Mouse (Mus musculus) neural tube, embryonic 12.5 days (tissue): Measurements from ENCODE around the gene Vav3. TPM values are rescaled to one million over a fixed set of nuclear protein-coding genes. Genes with fewer than 3 reads are reported as not detected.

Experiments used
- ATAC-seq: fragments of 200-750 bp; cut with Nextera tagmentation; 2 replicates; pipeline ENCODE4 v1.8.0; 2017; ENCODE audit warnings: low read depth, mild to moderate bottlenecking, moderate TSS enrichment, moderate library complexity; ENCODE audit not compliant: low FRiP score
- H3K27ac ChIP-seq: fragments of 300-500 bp; sonication (generic); 2 replicates; pipeline ENCODE4 v1.5.1; 2016
- H3K27me3 ChIP-seq: fragments of 300-500 bp; sonication (generic); replicated peaks from 2 replicates; pipeline ENCODE4 v1.6.1; 2016; ENCODE audit warnings: mild to moderate bottlenecking
- H3K36me3 ChIP-seq: fragments of 300-500 bp; sonication (generic); 2 replicates; pipeline ENCODE4 v1.6.1; 2016; ENCODE audit warnings: mild to moderate bottlenecking
- H3K4me1 ChIP-seq: fragments of 300-500 bp; sonication (generic); 2 replicates; pipeline ENCODE4 v1.6.1; 2016
- H3K4me2 ChIP-seq: fragments of 300-500 bp; sonication (generic); replicated peaks from 2 replicates; pipeline ENCODE4 v1.6.1; 2016; ENCODE audit warnings: mild to moderate bottlenecking
- H3K4me3 ChIP-seq: fragments of 300-500 bp; sonication (generic); 2 replicates; pipeline ENCODE4 v1.5.1; 2016
- H3K9ac ChIP-seq: fragments of 300-500 bp; sonication (generic); 2 replicates; pipeline ENCODE4 v1.6.1; 2016; ENCODE audit warnings: mild to moderate bottlenecking
- H3K9me3 ChIP-seq: fragments of 300-500 bp; sonication (generic); 2 replicates; pipeline ENCODE4 v1.6.1; 2016; ENCODE audit warnings: mild to moderate bottlenecking
- WGBS: fragments of 180-500 bp; shearing (Covaris S2); methylation state at CpG from one replicate; pipeline ENCODE4 v1.1.7; 2016; 5-methylcytosine and 5-hydroxymethylcytosine counted together
- polyA plus RNA-seq: library from polyadenylated mRNA; unstranded; fragments of >200 nt; fragmentation: Nextera tagmentation; extraction: Ambion mirVana; gene quantifications from 2 replicates; pipeline ENCODE4 v1.2.1, GENCODE M21; 2016

Gene Vav3
- polyA plus RNA-seq, 1 experiment from 2014 or later: 23.6 TPM

DNA sequence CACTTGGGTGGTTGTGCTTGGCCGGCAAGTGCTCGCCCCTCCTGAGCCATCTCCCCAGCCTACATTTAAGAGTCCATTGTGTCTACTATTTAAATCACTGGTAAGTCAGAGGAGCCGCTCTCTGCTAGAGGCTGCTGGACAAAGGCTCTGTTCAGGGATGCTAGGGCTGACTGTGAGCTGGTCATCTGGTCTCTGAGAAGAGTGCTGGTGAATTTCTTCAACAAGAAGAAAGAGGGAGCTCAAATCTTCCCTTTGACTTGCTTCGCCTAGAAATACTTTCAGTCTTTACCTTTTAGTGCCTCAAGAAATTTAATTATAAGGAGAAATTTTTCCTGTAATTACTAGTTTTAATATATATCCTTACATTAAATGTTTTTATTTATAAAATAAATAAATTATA, 188.2 kb downstream of the Vav3 start:
- Histone ChIP-seq H3K27ac (no peak overlapping the region), H3K36me3 (no peaks in the 10 kb centered on the region), H3K27me3 (no peaks in the 10 kb centered on the region), H3K4me3 (no peak overlapping the region), H3K9ac (no peak overlapping the region), H3K9me3 (no peaks in the 10 kb centered on the region), H3K4me2 (no peak overlapping the region), H3K4me1 (no peaks in the 10 kb centered on the region)
- 58% methylated on average over 4 of the region's 4 CpGs for WGBS
- ATAC-seq: no peak

DNA sequence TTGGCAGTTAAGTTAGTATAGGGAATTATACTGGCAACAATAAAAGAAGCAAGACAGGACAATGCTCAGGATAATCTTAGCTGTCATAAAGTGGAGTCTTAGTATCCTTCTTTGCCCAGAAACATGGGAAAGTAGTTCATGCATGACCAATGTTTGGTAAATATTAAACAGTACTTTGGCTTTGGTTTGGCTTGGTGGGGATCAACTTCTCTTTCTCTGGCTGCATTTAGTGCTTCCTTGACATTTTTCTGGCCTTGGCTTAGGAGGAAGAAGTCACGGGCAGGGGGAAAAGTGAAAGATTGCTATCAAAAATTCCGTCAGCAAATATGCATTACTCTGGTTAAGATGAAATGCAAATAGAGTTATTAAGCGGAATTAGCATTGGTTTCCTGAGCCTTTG, 197.2 kb downstream of the Vav3 start:
- H3K4me3 ChIP-seq: no peak overlapping the region
- no peak overlapping the region for H3K4me2 ChIP-seq
- no peaks in the 10 kb centered on the region for H3K27me3 ChIP-seq
- ATAC-seq: no peak
- no peak overlapping the region for H3K27ac ChIP-seq
- 84% methylated on average over 3 of the region's 3 CpGs for WGBS
- H3K9ac ChIP-seq: no peak overlapping the region
- H3K36me3 ChIP-seq: no peaks in the 10 kb centered on the region
- no peaks in the 10 kb centered on the region for H3K9me3 ChIP-seq
- H3K4me1 ChIP-seq: no peaks in the 10 kb centered on the region

- Histone ChIP-seq H3K27ac (no peak overlapping the region), H3K36me3 (no peaks in the 10 kb centered on the region), H3K9me3 (no peaks in the 10 kb centered on the region), H3K4me2 (no peak overlapping the region), H3K4me3 (no peak overlapping the region), H3K9ac (no peak overlapping the region), H3K27me3 (no peaks in the 10 kb centered on the region), H3K4me1 (0 out of 2 replicates have a peak, but pooled peaks cover 5% of the 10 kb centered on the region)
- ATAC-seq: no peak
- 62% methylated on average over 4 of the region's 4 CpGs for WGBS
Observed at GRCm38 (mm10) chr3:109540009-109540408, 199.6 kb downstream of the Vav3 start.

- H3K36me3 ChIP-seq: no peaks in the 10 kb centered on the region
- H3K4me1 ChIP-seq: 0 out of 2 replicates have a peak, but pooled peaks cover 5% of the 10 kb centered on the region
- H3K4me3 ChIP-seq: no peak overlapping the region
- 50% methylated on average over 7 of the region's 7 CpGs for WGBS
- H3K27me3 ChIP-seq: no peaks in the 10 kb centered on the region
- no peak overlapping the region for H3K27ac ChIP-seq
- no peaks in the 10 kb centered on the region for H3K9me3 ChIP-seq
- ATAC-seq: no peak
- no peak overlapping the region for H3K4me2 ChIP-seq
- H3K9ac ChIP-seq: no peak overlapping the region
Observed at GRCm38 (mm10) chr3:109544476-109545221, 204.2 kb downstream of the Vav3 start.

DNA sequence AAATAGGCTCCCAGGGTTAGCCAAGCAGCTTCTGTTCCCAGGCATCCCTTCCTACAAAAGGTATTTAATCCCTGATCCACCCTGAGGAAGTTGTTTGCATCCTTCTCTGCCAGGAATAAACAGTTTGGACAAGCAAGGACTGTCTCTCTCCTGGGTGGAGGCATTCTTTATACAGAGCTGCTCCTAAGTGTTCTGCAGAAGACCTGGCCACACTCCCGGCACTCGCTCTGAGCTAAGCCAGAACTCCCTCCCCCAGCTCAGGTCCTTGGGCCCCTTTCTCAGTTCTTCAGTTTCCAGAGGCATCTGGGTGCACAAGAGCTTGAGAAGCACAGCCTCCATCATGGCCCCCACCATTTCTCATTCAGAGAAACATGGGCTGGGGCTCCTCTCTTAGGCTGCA, 216.9 kb downstream of the Vav3 start:
- Histone ChIP-seq H3K4me2 (no peak overlapping the region), H3K4me1 (no peaks in the 10 kb centered on the region; the same call in none of the 2 replicates), H3K9ac (no peak overlapping the region), H3K27me3 (no peaks in the 10 kb centered on the region), H3K4me3 (no peak overlapping the region), H3K36me3 (no peaks in the 10 kb centered on the region), H3K9me3 (no peaks in the 10 kb centered on the region), H3K27ac (no peak overlapping the region)
- no peak for ATAC-seq
- 73% methylated on average over 2 of the region's 2 CpGs for WGBS

- Histone ChIP-seq H3K4me1 (no peaks in the 10 kb centered on the region; the same call in none of the 2 replicates), H3K27me3 (no peaks in the 10 kb centered on the region), H3K9me3 (no peaks in the 10 kb centered on the region), H3K27ac (no peak overlapping the region), H3K36me3 (no peaks in the 10 kb centered on the region), H3K9ac (no peak overlapping the region), H3K4me3 (no peak overlapping the region), H3K4me2 (no peak overlapping the region)
- peak; percentile 78 for ATAC-seq
- WGBS: 16% methylated on average over 4 of the region's 4 CpGs
Observed at GRCm38 (mm10) chr3:109561295-109561694, 220.8 kb downstream of the Vav3 start.

- no peaks in the 10 kb centered on the region for H3K27me3 ChIP-seq
- no peaks in the 10 kb centered on the region for H3K9me3 ChIP-seq
- no peak overlapping the region for H3K27ac ChIP-seq
- no peak overlapping the region for H3K4me2 ChIP-seq
- no peaks in the 10 kb centered on the region; the same call in none of the 2 replicates for H3K4me1 ChIP-seq
- no peak overlapping the region for H3K9ac ChIP-seq
- ATAC-seq: 0 out of 2 replicates have a peak, but pooled peaks have one; percentile 52
- 58% methylated on average over 7 of the region's 7 CpGs for WGBS
- H3K4me3 ChIP-seq: no peak overlapping the region
- no peaks in the 10 kb centered on the region for H3K36me3 ChIP-seq
Observed at GRCm38 (mm10) chr3:109561776-109562175, 221.3 kb downstream of the Vav3 start.

DNA sequence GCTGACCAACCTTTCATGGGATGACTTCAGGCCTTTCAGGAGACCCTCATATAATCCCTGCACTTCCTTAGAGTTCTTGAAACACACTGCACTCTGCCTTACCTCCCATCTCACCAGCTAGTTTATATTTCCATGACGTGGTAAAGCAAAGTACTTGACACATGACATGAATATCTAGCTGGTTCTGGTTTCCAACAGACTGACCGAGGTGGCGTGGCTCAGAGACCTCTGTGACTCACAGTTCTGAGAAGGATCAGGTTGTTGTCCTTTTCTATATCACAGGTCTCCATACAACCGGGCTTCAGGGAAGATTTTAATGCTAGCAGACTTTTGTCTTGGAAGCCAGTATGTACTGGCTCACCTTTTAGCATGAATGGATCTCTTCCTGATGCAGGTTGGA, 221.8 kb downstream of the Vav3 start:
- no peaks in the 10 kb centered on the region; the same call in none of the 2 replicates for H3K4me1 ChIP-seq
- no peak for ATAC-seq
- no peaks in the 10 kb centered on the region for H3K9me3 ChIP-seq
- H3K4me2 ChIP-seq: no peak overlapping the region
- WGBS: 84% methylated on average over 4 of the region's 4 CpGs
- H3K27me3 ChIP-seq: no peaks in the 10 kb centered on the region
- no peak overlapping the region for H3K4me3 ChIP-seq
- no peaks in the 10 kb centered on the region for H3K36me3 ChIP-seq
- no peak overlapping the region for H3K27ac ChIP-seq
- no peak overlapping the region for H3K9ac ChIP-seq

- no peak overlapping the region for H3K27ac ChIP-seq
- WGBS: 91% methylated on average over 2 of the region's 2 CpGs
- H3K4me2 ChIP-seq: no peak overlapping the region
- no peaks in the 10 kb centered on the region for H3K36me3 ChIP-seq
- ATAC-seq: no peak
- no peaks in the 10 kb centered on the region for H3K27me3 ChIP-seq
- H3K9ac ChIP-seq: no peak overlapping the region
- H3K9me3 ChIP-seq: no peaks in the 10 kb centered on the region
- H3K4me1 ChIP-seq: no peaks in the 10 kb centered on the region; the same call in none of the 2 replicates
- H3K4me3 ChIP-seq: no peak overlapping the region
Observed at GRCm38 (mm10) chr3:109564443-109564842, 224.0 kb downstream of the Vav3 start.

DNA sequence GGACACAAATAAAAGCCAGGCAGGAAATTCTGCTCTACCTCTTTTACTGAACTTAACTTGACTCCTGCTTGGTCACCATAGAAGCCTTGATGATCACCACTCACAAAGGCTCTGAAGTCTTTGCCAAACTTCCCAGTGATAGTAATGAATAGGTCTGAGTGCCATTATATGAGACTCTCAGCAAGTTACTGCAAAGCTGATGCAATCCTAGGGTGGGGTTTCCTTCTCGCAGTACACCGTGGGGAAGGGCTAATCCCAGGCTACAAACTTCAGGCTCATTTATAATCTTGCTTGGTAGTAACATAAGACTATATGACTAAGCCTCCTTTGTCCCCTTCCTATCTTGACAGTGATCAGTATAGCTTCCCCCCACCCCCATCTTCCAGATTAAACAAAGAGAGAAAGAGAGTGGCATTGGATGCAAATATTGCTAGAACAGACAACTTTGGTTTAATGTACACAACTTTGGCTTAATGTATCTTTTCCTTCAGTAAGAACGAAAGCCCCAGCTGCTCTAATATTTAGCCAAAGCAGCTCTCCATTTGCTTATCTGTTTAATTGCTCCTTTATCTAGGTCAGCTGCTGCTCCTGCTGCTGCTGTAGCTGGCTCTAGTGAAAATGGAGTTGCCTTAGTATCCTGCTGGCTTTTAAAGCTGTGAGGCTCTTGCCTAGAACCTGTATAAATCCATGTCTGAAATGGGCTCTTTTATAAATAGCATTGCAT, 228.3 kb downstream of the Vav3 start:
- Histone ChIP-seq H3K36me3 (no peaks in the 10 kb centered on the region), H3K27me3 (no peaks in the 10 kb centered on the region), H3K9me3 (no peaks in the 10 kb centered on the region), H3K27ac (no peak overlapping the region), H3K4me2 (no peak overlapping the region), H3K4me3 (no peak overlapping the region), H3K4me1 (no peaks in the 10 kb centered on the region), H3K9ac (no peak overlapping the region)
- ATAC-seq: no peak
- WGBS: 43% methylated on average over 3 of the region's 3 CpGs

DNA sequence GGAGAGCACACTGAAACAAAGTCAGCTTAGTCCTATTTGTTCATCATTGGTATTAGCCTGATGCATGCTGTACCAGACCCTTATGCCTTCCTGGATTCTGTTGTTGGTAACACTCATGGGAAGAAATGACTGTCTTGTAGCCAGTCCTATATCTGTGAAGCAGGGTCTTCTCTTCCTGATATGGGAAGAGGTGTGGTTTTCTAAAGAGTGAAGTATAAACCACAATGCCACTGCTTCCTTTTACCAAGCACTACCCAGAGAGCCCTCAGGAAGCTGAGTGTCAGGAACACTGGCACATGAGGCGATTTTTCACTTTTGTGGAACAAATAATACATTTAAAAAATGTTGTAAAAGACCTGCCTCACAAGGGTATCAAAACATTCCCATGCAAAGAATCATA, 231.0 kb downstream of the Vav3 start:
- Histone ChIP-seq H3K27me3 (no peaks in the 10 kb centered on the region), H3K4me2 (no peak overlapping the region), H3K36me3 (no peaks in the 10 kb centered on the region), H3K4me1 (no peaks in the 10 kb centered on the region), H3K4me3 (no peak overlapping the region), H3K9me3 (no peaks in the 10 kb centered on the region), H3K9ac (no peak overlapping the region), H3K27ac (no peak overlapping the region)
- ATAC-seq: no peak
- WGBS: 89% methylated on average over 1 of the region's 1 CpGs

- H3K4me1 ChIP-seq: no peaks in the 10 kb centered on the region
- no peaks in the 10 kb centered on the region for H3K27me3 ChIP-seq
- no peak overlapping the region for H3K9ac ChIP-seq
- WGBS: 71% methylated on average over 3 of the region's 3 CpGs
- H3K27ac ChIP-seq: no peak overlapping the region
- H3K9me3 ChIP-seq: no peaks in the 10 kb centered on the region
- H3K4me2 ChIP-seq: no peak overlapping the region
- no peak for ATAC-seq
- H3K4me3 ChIP-seq: no peak overlapping the region
- H3K36me3 ChIP-seq: no peaks in the 10 kb centered on the region
Observed at GRCm38 (mm10) chr3:109572871-109573270, 232.4 kb downstream of the Vav3 start.
